Mouse (Mus musculus): ENCODE measurements around the gene Ott. TPM values are rescaled to one million over a fixed set of nuclear protein-coding genes. Genes with fewer than 3 reads are reported as not detected.
"Not testable (repeated sequence)": the region's sequence is repeated elsewhere in the genome, so short reads cannot be mapped to it uniquely, and the experiment has no call there.

The Ott gene
- total RNA-seq (2021) (not detected), polyA plus RNA-seq (2012; rRNA removed) (not detected in 2 replicates)
- long read RNA-seq = 0 reads

GRCm38 (mm10) chrX:149073982-149074381, at the start of gene Ott:
TSS of gene Ott (plus strand) at chrX:149074282.
- H3K4me3 ChIP-seq; H3K27ac ChIP-seq; H3K79me2 ChIP-seq (replicated peaks; ENCODE audit: control insufficient read depth, insufficient read depth, low read length); H3K4me1 ChIP-seq (ENCODE audit: control insufficient read depth, insufficient read depth, low read length); H3K9ac ChIP-seq (ENCODE audit: low read depth, low read length); DNase-seq; H3K36me3 ChIP-seq (ENCODE audit: control insufficient read depth, insufficient read depth, low read length); H3K27me3 ChIP-seq (ENCODE audit: control insufficient read depth, insufficient read depth, low read length); intact Hi-C loops (cut with DNase I): not testable (repeated sequence)
- WGBS = no CpG with 5 or more reads among the region's 5 CpGs

Other genes with a start within 250 kb of the Ott start
- not detected for gene Luzp4, start 216.6 kb upstream of the Ott start, total RNA-seq (2021)
- not detected in 2 replicates for gene Luzp4, start 216.6 kb upstream of the Ott start, polyA plus RNA-seq (2012; rRNA removed)
- gene Gm15093, start 198.1 kb downstream of the Ott start, total RNA-seq (2021) = not detected
- not detected in 2 replicates for gene Gm15093, start 198.1 kb downstream of the Ott start, polyA plus RNA-seq (2012; rRNA removed)